Mouse (Mus musculus) gastrocnemius, adult 2 months (tissue): ENCODE measurements around the gene Hao2. TPM values are rescaled to one million over a fixed set of nuclear protein-coding genes. Genes with fewer than 3 reads are reported as not detected.

Source experiments
- DNase-seq: peaks from one replicate; pipeline ENCODE4 v3.0.0; 2022
- H3K27ac ChIP-seq: fragments of 200-600 bp; 2 replicates; pipeline ENCODE4 v1.8.1; 2022; ENCODE audit warnings: mild to moderate bottlenecking
- H3K4me3 ChIP-seq: fragments of 200-600 bp; 2 replicates; pipeline ENCODE4 v1.8.1; 2022; ENCODE audit warnings: mild to moderate bottlenecking, moderate library complexity
- CTCF ChIP-seq: fragments of 200-600 bp; IDR thresholded peaks from 2 replicates; pipeline ENCODE4 v1.8.1; 2022; ENCODE audit warnings: antibody characterized with exemption, mild to moderate bottlenecking, moderate library complexity
- intact Hi-C: fragments of 180-260 bp; cut with DNase I; formaldehyde crosslinking; loops from one replicate; pipeline ENCODE4 v1.15.1; 2025
- total RNA-seq, 2 experiments: library from RNA; stranded (reverse); gene quantifications; 2 replicates each; pipeline ENCODE4 v1.2.3; 2021

The Hao2 gene
- total RNA-seq, 2 experiments from 2014 or later: not detected

GRCm38 (mm10) chr3:98897606-98898005, 4.6 kb upstream of the Hao2 start:
- no peak for TF ChIP-seq CTCF
- no peak overlapping the region for H3K27ac ChIP-seq
- no peak overlapping the region for H3K4me3 ChIP-seq
- DNase-seq: no peak
- intact Hi-C loops: no loop called here

- DNase-seq: no peak
- H3K27ac ChIP-seq: no peak overlapping the region
- TF ChIP-seq CTCF: peak; percentile 47
- H3K4me3 ChIP-seq: no peak overlapping the region
- intact Hi-C loops: no loop called here
Observed at GRCm38 (mm10) chr3:98895071-98895601, 2.1 kb upstream of the Hao2 start.

- TF ChIP-seq CTCF: no peak
- intact Hi-C loops: no loop called here
- H3K4me3 ChIP-seq: no peak overlapping the region
- no peak for DNase-seq
- H3K27ac ChIP-seq: no peak overlapping the region
Observed at GRCm38 (mm10) chr3:98890430-98890829, 2.6 kb downstream of the Hao2 start.

GRCm38 (mm10) chr3:98888206-98888605, 4.8 kb downstream of the Hao2 start:
- no peak for TF ChIP-seq CTCF
- no peak overlapping the region for H3K27ac ChIP-seq

GRCm38 (mm10) chr3:98880831-98881230, 12.2 kb downstream of the Hao2 start:
- intact Hi-C loops: no loop called here
- TF ChIP-seq CTCF: no peak
- Histone ChIP-seq H3K4me3 (no peak overlapping the region), H3K27ac (no peak overlapping the region)
- DNase-seq: no peak

More at GRCm38 (mm10) chr3:98888206-98888605, 4.8 kb downstream of the Hao2 start:
- no peak overlapping the region for H3K4me3 ChIP-seq
- intact Hi-C loops: no loop called here
- DNase-seq: no peak

GRCm38 (mm10) chr3:98880216-98880615, 12.8 kb downstream of the Hao2 start:
- H3K27ac ChIP-seq: no peak overlapping the region
- DNase-seq: no peak
- intact Hi-C loops: no loop called here
- TF ChIP-seq CTCF: no peak
- no peak overlapping the region for H3K4me3 ChIP-seq

GRCm38 (mm10) chr3:98868219-98868618, 24.8 kb downstream of the Hao2 start:
- TF ChIP-seq CTCF: no peak

GRCm38 (mm10) chr3:98862800-98863199, 30.2 kb downstream of the Hao2 start:
- H3K4me3 ChIP-seq: no peak overlapping the region
- no peak for TF ChIP-seq CTCF
- no peak for DNase-seq
- intact Hi-C loops: no loop called here
- no peak overlapping the region for H3K27ac ChIP-seq

More at GRCm38 (mm10) chr3:98868219-98868618, 24.8 kb downstream of the Hao2 start:
- intact Hi-C loops: no loop called here
- Histone ChIP-seq H3K4me3 (no peak overlapping the region), H3K27ac (no peak overlapping the region)
- DNase-seq: no peak

DNA sequence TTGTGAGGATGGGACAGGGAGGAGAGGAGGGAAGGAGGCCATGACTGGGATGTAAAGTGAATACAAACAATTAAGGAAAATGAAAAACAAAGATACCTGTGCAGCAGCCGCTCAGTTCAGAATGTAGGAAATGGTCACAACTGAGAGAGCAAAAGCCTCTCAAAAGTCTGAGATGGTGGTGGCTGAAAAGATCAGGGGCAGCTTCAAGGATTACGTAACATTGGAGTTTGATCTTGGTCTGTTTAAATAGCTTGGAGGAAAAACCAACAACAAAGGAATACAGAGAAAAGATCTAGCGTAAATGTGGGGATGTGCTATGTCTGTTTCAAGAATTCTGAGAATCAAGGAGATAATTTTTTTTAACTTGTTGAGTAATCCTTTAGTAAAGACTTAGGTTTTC, 33.5 kb downstream of the Hao2 start, which contains the start of gene Hsd3b1:
Gene Hsd3b1 (minus strand): TSS at position 219 of the 400 bp plus-strand sequence.
- intact Hi-C loops: no loop called here
- no peak for TF ChIP-seq CTCF
- no peak within 1 kb of the TSS for H3K27ac ChIP-seq
- DNase-seq: no peak
- H3K4me3 ChIP-seq: no peak within 1 kb of the TSS

DNA sequence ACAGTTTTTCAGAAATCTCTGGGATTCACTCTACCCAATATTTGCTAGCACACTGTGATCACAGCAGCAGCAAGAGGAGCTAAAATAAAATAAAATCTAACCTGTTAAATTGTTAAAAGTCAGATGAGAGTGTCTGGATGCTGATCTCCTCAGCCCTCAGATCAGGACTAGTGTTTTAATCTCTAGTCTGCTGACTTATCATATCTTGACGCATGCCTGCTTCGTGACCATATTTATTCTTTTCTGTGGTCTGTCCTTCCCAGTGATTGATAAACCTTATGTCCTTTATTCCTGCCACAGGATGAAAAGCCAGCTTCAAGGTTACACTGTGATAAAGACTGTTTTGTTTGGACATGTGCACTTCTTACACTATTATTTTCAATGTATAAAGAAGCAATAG, 35.0 kb downstream of the Hao2 start:
- H3K27ac ChIP-seq: no peak overlapping the region
- TF ChIP-seq CTCF: no peak
- no peak for DNase-seq
- no peak overlapping the region for H3K4me3 ChIP-seq
- intact Hi-C loops: no loop called here

DNA sequence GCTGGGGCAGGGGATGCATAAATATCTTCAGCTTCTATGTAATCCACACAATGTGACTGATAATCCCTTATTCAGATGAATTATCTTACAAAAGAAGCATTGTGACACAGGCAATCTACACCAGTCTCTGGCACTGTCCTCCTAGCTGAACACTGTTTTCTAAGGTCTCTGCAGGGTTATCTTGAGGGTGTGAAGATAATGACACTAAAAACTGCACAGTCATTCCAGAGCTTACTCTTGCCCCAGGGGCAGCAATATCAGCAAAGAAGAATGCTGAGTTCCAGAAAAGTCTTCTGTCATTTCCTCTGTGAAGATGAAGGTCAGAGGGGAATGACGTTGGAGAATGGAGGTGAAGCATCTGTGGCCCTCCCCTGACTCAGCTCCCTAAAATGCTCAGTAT, 36.1 kb downstream of the Hao2 start:
- Histone ChIP-seq H3K27ac (no peak overlapping the region), H3K4me3 (no peak overlapping the region)
- intact Hi-C loops: no loop called here
- no peak for DNase-seq
- no peak for TF ChIP-seq CTCF

- H3K4me3 ChIP-seq: no peak overlapping the region
- no peak for DNase-seq
- intact Hi-C loops: no loop called here
- no peak for TF ChIP-seq CTCF
- H3K27ac ChIP-seq: no peak overlapping the region
Observed at GRCm38 (mm10) chr3:98855160-98855559, 37.9 kb downstream of the Hao2 start.

GRCm38 (mm10) chr3:98853685-98854084, 39.4 kb downstream of the Hao2 start:
- Histone ChIP-seq H3K27ac (no peak overlapping the region), H3K4me3 (no peak overlapping the region)
- intact Hi-C loops: no loop called here
- no peak for DNase-seq
- TF ChIP-seq CTCF: no peak

DNA sequence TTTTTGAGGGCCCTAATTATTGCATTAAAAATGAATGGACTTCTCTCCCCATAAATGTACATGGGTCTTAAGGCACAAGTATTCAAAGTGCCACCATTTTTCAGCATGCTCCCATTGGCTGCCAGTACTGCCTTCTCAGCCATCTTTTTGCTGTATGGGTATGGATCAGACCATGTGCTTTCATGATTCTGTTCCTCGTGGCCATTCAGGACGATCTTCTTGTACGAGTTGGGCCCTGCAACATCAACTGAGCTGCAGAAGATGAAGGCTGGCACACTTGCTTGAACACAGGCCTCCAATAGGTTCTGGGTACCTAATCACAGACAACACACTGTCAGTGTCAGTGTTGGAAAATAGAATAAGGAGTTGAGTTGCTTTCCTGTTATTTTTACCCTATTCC, 40.0 kb downstream of the Hao2 start:
- intact Hi-C loops: no loop called here
- Histone ChIP-seq H3K4me3 (no peak overlapping the region), H3K27ac (no peak overlapping the region)
- TF ChIP-seq CTCF: no peak
- no peak for DNase-seq
